Mouse (Mus musculus): Measurements from ENCODE around the gene Fcgrt. TPM values are rescaled to one million over a fixed set of nuclear protein-coding genes. Genes with fewer than 3 reads are reported as not detected.
A peak's percentile ranks its signal among the peaks of the same experiment; 100 is the strongest.
"Not testable (repeated sequence)": the region's sequence is repeated elsewhere in the genome, so short reads cannot be mapped to it uniquely, and the experiment has no call there.

Fcgrt gene
- 33.9 and 36.9 TPM in 2 replicates for polyA plus RNA-seq (2015; fragmentation: Nextera tagmentation; extraction: Ambion mirVana)

- Histone ChIP-seq H3K27ac (replicated peaks) (peak within 1 kb of the TSS; percentile 50; the same call in 1 of the 2 replicates), H3K9ac (no peak within 1 kb of the TSS), H3K9me3 (no peaks in the 10 kb centered on the region), H3K27me3 (no peaks in the 10 kb centered on the region), H3K36me3 (no peaks in the 10 kb centered on the region), H3K4me2 (peak within 1 kb of the TSS; percentile 26), H3K4me3 (peak within 1 kb of the TSS; percentile 18; the same call in 1 of the 2 replicates), H3K4me1 (replicated peaks) (no peaks in the 10 kb centered on the region)
- WGBS, result 69% methylated on average over 7 of the region's 7 CpGs
- ATAC-seq (ENCODE audit: low FRiP score, low read depth), result peak; percentile 78
These were observed at the start of gene Fcgrt for GRCm38 (mm10) chr7:45103652-45104180. TSS of gene Fcgrt (minus strand) at chr7:45103851.

DNA sequence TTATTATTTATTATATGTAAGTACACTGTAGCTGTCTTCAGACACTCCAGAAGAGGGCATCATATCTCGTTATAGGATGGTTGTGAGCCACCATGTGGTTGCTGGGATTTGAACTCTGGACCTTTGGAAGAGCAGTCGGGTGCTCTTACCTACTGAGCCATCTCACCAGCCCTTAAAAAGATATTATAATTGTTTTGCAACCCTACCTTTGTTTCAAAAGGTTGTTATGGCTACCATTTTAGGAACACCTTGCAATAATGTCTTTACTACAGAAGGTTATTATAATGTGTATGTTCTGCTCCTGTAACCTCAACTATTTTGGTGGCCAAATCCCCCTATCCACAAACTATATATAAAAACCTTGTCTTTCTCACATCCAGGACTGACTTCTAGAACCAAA lies 49.4 kb upstream of the Fcgrt start:
- Histone ChIP-seq H3K4me2 (peak overlapping the region; percentile 83; the same call in 1 of the 2 replicates), H3K4me1 (replicated peaks) (peaks cover 18% of the 10 kb centered on the region), H3K4me3 (peak overlapping the region; percentile 80; the same call in 1 of the 2 replicates)
- H3K36me3 ChIP-seq; H3K27ac ChIP-seq (replicated peaks); H3K27me3 ChIP-seq; ATAC-seq (ENCODE audit: low FRiP score, low read depth); H3K9ac ChIP-seq; H3K9me3 ChIP-seq: not testable (repeated sequence)
- 94% methylated on average over 2 of the region's 2 CpGs for WGBS

DNA sequence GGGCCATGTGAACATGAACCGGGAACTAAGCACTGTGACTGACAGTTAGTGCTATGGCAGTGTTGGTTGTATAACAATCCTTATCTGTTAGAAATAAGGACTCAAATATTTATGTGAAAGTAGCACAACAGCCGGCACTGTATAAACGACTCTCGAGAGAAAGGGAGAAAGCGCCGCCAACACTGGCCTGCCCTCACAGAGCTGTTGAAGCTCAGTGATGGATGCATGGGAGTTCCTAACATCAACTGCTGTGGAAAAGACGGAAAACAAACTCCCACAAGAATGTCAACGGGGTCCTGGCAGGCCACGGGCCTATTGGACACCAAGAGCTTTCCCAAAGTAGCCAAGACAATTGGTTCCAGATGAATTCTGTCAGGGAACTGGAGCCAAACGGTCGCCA lies 47.7 kb upstream of the Fcgrt start:
- Histone ChIP-seq H3K4me3 (no peak overlapping the region), H3K27ac (replicated peaks) (peak overlapping the region; percentile 15; the same call in 1 of the 2 replicates), H3K4me2 (no peak overlapping the region), H3K4me1 (replicated peaks) (peaks cover 18% of the 10 kb centered on the region), H3K9me3 (no peaks in the 10 kb centered on the region), H3K9ac (no peak overlapping the region), H3K27me3 (no peaks in the 10 kb centered on the region), H3K36me3 (no peaks in the 10 kb centered on the region)
- WGBS, result 59% methylated on average over 11 of the region's 11 CpGs
- ATAC-seq (ENCODE audit: low FRiP score, low read depth), result no peak

DNA sequence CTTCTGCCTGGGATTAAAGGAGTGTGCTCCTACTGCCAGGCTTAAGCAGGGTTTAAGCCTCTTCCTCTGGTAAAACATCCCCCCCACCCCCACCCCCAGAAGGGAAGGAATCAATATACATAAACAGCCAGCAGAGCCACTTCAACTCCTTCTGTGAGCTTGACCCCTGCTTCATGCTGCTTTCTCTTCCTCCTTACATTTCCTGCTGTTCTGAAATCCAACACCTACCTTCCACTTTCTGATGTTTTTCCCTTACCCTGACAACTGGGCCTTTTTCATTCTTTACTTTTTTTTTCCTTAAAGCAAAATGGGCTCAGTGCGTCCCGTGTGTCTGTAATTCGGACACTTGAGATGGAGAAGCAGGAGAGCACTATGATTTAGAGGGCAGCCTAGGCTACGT lies 46.7 kb upstream of the Fcgrt start:
- no peak overlapping the region for H3K4me2 ChIP-seq
- no peak for ATAC-seq (ENCODE audit: low FRiP score, low read depth)
- no peak overlapping the region for H3K9ac ChIP-seq
- H3K9me3 ChIP-seq, result no peaks in the 10 kb centered on the region
- H3K36me3 ChIP-seq, result no peaks in the 10 kb centered on the region
- H3K4me1 ChIP-seq (replicated peaks), result peaks cover 12% of the 10 kb centered on the region
- H3K27me3 ChIP-seq, result no peaks in the 10 kb centered on the region
- WGBS, result 74% methylated on average over 4 of the region's 4 CpGs
- no peak overlapping the region for H3K4me3 ChIP-seq
- H3K27ac ChIP-seq (replicated peaks), result no peak overlapping the region

- Histone ChIP-seq H3K27ac (replicated peaks) (no peak overlapping the region), H3K4me2 (no peak overlapping the region), H3K27me3 (no peaks in the 10 kb centered on the region), H3K4me1 (replicated peaks) (peaks cover 7% of the 10 kb centered on the region), H3K9me3 (no peaks in the 10 kb centered on the region), H3K9ac (no peak overlapping the region), H3K36me3 (0 out of 2 replicates have a peak, but pooled peaks cover 2% of the 10 kb centered on the region), H3K4me3 (no peak overlapping the region)
- ATAC-seq (ENCODE audit: low FRiP score, low read depth), result no peak
- WGBS, result 27% methylated on average over 6 of the region's 6 CpGs
These were observed 45.9 kb upstream of the Fcgrt start for GRCm38 (mm10) chr7:45149545-45149944.

- Histone ChIP-seq H3K27ac (replicated peaks) (no peak overlapping the region), H3K4me2 (no peak overlapping the region), H3K9me3 (no peaks in the 10 kb centered on the region), H3K4me3 (no peak overlapping the region), H3K36me3 (0 out of 2 replicates have a peak, but pooled peaks cover 2% of the 10 kb centered on the region), H3K9ac (no peak overlapping the region), H3K27me3 (no peaks in the 10 kb centered on the region), H3K4me1 (replicated peaks) (peaks cover 4% of the 10 kb centered on the region)
- 73% methylated on average over 4 of the region's 4 CpGs for WGBS
- no peak for ATAC-seq (ENCODE audit: low FRiP score, low read depth)
These were observed 45.0 kb upstream of the Fcgrt start for GRCm38 (mm10) chr7:45148534-45149098.

GRCm38 (mm10) chr7:45147899-45148298 lies 44.2 kb upstream of the Fcgrt start:
- H3K9me3 ChIP-seq, result no peaks in the 10 kb centered on the region
- H3K9ac ChIP-seq, result no peak overlapping the region
- 85% methylated on average over 11 of the region's 11 CpGs for WGBS
- H3K27me3 ChIP-seq, result no peaks in the 10 kb centered on the region
- no peak overlapping the region for H3K27ac ChIP-seq (replicated peaks)
- H3K4me3 ChIP-seq, result no peak overlapping the region
- no peak overlapping the region for H3K4me2 ChIP-seq
- no peaks in the 10 kb centered on the region for H3K4me1 ChIP-seq (replicated peaks)
- 0 out of 2 replicates have a peak, but pooled peaks cover 2% of the 10 kb centered on the region for H3K36me3 ChIP-seq
- no peak for ATAC-seq (ENCODE audit: low FRiP score, low read depth)

GRCm38 (mm10) chr7:45147267-45147666 lies 43.6 kb upstream of the Fcgrt start:
- H3K4me2 ChIP-seq, result no peak overlapping the region
- no peak overlapping the region for H3K4me3 ChIP-seq
- no peaks in the 10 kb centered on the region for H3K9me3 ChIP-seq
- 0 out of 2 replicates have a peak, but pooled peaks cover 2% of the 10 kb centered on the region for H3K36me3 ChIP-seq
- no peak overlapping the region for H3K9ac ChIP-seq
- no peaks in the 10 kb centered on the region for H3K4me1 ChIP-seq (replicated peaks)
- 93% methylated on average over 11 of the region's 11 CpGs for WGBS
- H3K27me3 ChIP-seq, result no peaks in the 10 kb centered on the region
- no peak overlapping the region for H3K27ac ChIP-seq (replicated peaks)
- ATAC-seq (ENCODE audit: low FRiP score, low read depth), result no peak

GRCm38 (mm10) chr7:45145460-45145859 lies 41.8 kb upstream of the Fcgrt start:
- no peak overlapping the region for H3K4me2 ChIP-seq
- no peaks in the 10 kb centered on the region for H3K27me3 ChIP-seq
- no peak for ATAC-seq (ENCODE audit: low FRiP score, low read depth)

DNA sequence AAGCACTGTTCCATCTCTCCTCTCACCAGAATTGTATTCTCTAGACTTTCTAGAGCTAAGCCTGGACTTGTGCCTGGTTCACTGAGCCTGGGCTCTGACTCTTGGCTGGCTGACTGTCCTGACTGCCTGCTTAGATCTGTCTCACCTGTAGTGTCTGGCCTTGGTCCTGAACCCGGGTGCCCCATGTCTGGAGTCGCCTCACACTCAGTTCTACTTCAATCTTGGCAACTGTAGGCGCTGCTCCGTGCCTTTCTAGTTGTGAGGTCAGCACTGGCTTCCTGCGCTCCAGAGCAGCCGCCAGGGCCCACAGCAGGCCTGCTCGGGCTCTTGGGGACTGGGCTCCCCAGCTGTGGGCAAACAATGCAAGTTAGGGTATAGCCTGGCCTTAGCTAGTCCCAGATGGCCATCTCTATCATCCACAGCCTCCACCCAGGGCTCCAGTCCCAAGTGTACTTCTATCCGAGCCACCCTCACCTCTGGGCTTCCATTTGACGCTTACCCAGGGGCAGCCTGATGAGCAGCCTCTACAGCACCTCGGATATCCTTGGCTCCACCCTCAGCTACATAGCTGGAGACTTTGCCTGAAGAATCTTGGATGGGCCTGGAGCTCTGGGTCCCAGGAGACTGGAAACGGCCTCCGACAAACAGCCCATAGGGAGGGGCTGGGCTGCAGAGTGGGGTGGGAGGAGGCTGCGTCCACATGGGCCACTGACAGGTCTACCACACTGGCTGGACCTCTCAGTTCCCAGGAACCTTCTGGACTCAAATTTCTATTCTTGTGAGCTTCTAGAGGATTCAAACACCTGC lies 40.9 kb upstream of the Fcgrt start:
- ATAC-seq (ENCODE audit: low FRiP score, low read depth), result no peak
- Histone ChIP-seq H3K4me2 (no peak overlapping the region), H3K27me3 (no peaks in the 10 kb centered on the region), H3K4me1 (replicated peaks) (no peaks in the 10 kb centered on the region), H3K9me3 (no peaks in the 10 kb centered on the region), H3K27ac (replicated peaks) (no peak overlapping the region), H3K36me3 (0 out of 2 replicates have a peak, but pooled peaks cover 2% of the 10 kb centered on the region), H3K9ac (no peak overlapping the region), H3K4me3 (no peak overlapping the region)
- 87% methylated on average over 13 of the region's 13 CpGs for WGBS

More at GRCm38 (mm10) chr7:45145460-45145859, 41.8 kb upstream of the Fcgrt start:
- H3K9ac ChIP-seq, result no peak overlapping the region
- no peaks in the 10 kb centered on the region for H3K9me3 ChIP-seq
- 0 out of 2 replicates have a peak, but pooled peaks cover 2% of the 10 kb centered on the region for H3K36me3 ChIP-seq
- H3K27ac ChIP-seq (replicated peaks), result no peak overlapping the region
- no peaks in the 10 kb centered on the region for H3K4me1 ChIP-seq (replicated peaks)
- no peak overlapping the region for H3K4me3 ChIP-seq
- 95% methylated on average over 8 of the region's 8 CpGs for WGBS

- ATAC-seq (ENCODE audit: low FRiP score, low read depth), result no peak
- Histone ChIP-seq H3K9me3 (no peaks in the 10 kb centered on the region), H3K4me2 (no peak overlapping the region), H3K4me1 (replicated peaks) (no peaks in the 10 kb centered on the region), H3K36me3 (0 out of 2 replicates have a peak, but pooled peaks cover 2% of the 10 kb centered on the region), H3K27ac (replicated peaks) (no peak overlapping the region), H3K27me3 (peaks cover 6% of the 10 kb centered on the region; the same call in 1 of the 2 replicates), H3K9ac (no peak overlapping the region), H3K4me3 (no peak overlapping the region)
- 90% methylated on average over 5 of the region's 5 CpGs for WGBS
These were observed 38.3 kb upstream of the Fcgrt start for GRCm38 (mm10) chr7:45141914-45142313.

- Histone ChIP-seq H3K4me1 (replicated peaks) (peaks cover 2% of the 10 kb centered on the region; the same call in 1 of the 2 replicates), H3K9me3 (no peaks in the 10 kb centered on the region), H3K9ac (no peak overlapping the region), H3K4me3 (no peak overlapping the region), H3K27me3 (peaks cover 6% of the 10 kb centered on the region; the same call in 1 of the 2 replicates), H3K27ac (replicated peaks) (no peak overlapping the region), H3K4me2 (no peak overlapping the region), H3K36me3 (0 out of 2 replicates have a peak, but pooled peaks cover 2% of the 10 kb centered on the region)
- WGBS, result 79% methylated on average over 3 of the region's 3 CpGs
- ATAC-seq (ENCODE audit: low FRiP score, low read depth), result no peak
These were observed 37.7 kb upstream of the Fcgrt start for GRCm38 (mm10) chr7:45141319-45141718.

All from hindbrain, embryonic 15.5 days (tissue).